Mouse (Mus musculus) E14TG2a.4 (cell line): ENCODE measurements around the gene Kcnj9.

Experiments
- H3K27me3 ChIP-seq: 2 replicates; pipeline ENCODE4 v1.6.1; 2014; ENCODE audit warnings: low read length, control low read depth; ENCODE audit not compliant: insufficient read depth
- H3K36me3 ChIP-seq: 2 replicates; pipeline ENCODE4 v1.6.1; 2014; ENCODE audit warnings: low read length, control low read depth; ENCODE audit not compliant: insufficient read depth
- H3K4me1 ChIP-seq: replicated peaks from 2 replicates; pipeline ENCODE4 v1.6.1; 2014; ENCODE audit warnings: low read depth, low read length, control low read depth
- H3K4me3 ChIP-seq: replicated peaks from 2 replicates; pipeline ENCODE4 v1.5.1; 2014; ENCODE audit warnings: mild to moderate bottlenecking, low read length
- H3K9me3 ChIP-seq: 2 replicates; pipeline ENCODE4 v1.6.1; 2014; ENCODE audit warnings: low read length, control low read depth
- CTCF ChIP-seq: conservative IDR thresholded peaks from 2 replicates; pipeline ENCODE4 v1.5.1; 2014; ENCODE audit warnings: low read length
- NANOG ChIP-seq: IDR thresholded peaks from 2 replicates; pipeline ENCODE4 v1.6.1; 2014; ENCODE audit warnings: borderline replicate concordance, low read length, mixed read lengths
- POU5F1 ChIP-seq: IDR thresholded peaks from 2 replicates; pipeline ENCODE4 v1.6.1; 2014; ENCODE audit warnings: low read length, borderline replicate concordance

Gene Kcnj9

GRCm38 (mm10) chr1:172297611-172298537, 31.2 kb downstream of the Kcnj9 start, which contains the start of gene Atp1a2:
Gene Atp1a2 (minus strand): TSS chr1:172298064.
- Histone ChIP-seq H3K36me3 (no peaks in the 10 kb centered on the region), H3K4me1 (peaks cover 68% of the 10 kb centered on the region), H3K4me3 (peak within 1 kb of the TSS; percentile 39; the same call in 1 of the 2 replicates), H3K27me3 (peaks cover 25% of the 10 kb centered on the region), H3K9me3 (no peaks in the 10 kb centered on the region)
- TF ChIP-seq CTCF = no peak
- TF ChIP-seq POU5F1 = no peak
- no peak for TF ChIP-seq NANOG

DNA sequence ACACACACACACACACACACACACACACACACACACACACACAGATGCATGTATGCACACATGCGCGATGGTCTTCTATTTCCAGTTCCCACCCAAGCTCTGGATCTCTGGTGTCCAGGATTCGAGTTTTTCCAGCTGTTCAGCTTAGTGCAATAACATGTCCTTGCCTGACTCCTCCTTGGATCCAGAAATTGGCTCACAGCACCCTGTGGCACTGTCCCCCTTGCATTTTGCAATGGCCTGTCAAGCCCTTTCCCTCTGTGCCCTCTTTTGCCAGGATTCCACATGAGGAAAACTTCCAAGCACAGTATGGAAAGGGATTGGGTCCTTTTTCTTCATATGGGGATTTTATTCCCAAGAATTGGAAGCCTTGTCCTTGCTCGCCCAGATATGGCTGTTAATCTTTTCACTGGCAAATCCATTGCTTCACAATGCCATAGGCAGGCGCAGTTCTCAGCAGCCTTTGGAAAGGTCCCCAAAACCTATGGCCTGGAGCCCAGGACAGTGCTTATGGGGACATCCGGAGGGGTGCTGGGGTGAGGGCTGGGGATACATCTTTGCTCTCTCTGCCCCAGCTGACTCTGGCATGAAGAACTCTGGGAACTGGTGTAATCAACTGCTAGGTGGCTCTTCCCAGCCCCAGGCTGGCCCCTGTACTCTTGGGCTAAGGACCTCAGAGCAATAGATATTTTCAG, 32.2 kb downstream of the Kcnj9 start:
- no peak for TF ChIP-seq NANOG
- no peak for TF ChIP-seq POU5F1
- no peak for TF ChIP-seq CTCF
- no peaks in the 10 kb centered on the region for H3K36me3 ChIP-seq
- peaks cover 25% of the 10 kb centered on the region for H3K27me3 ChIP-seq
- peaks cover 59% of the 10 kb centered on the region for H3K4me1 ChIP-seq
- no peak overlapping the region for H3K4me3 ChIP-seq
- H3K9me3 ChIP-seq = no peaks in the 10 kb centered on the region

DNA sequence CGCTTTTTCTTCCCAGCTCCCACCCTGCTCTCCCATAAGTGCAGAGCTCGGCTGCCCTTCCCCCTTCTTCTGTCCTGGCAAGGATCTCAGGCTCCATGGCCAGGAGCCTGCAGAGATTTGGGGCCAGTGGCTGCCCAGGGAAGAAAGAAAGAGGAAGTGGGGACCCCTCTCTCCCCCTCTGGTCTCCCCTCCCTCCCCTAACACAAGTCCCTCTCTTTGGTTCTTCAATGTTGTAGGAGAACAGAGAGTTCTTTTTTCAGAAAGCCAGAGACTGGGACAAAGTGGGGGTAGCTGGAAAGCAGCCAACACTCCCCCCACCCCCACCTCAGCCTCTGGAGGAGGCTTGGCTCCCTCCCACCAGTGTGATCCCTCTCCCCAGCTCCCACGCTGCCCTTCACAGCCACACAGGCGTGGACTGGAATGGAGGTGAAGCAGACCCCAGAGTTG, 33.3 kb downstream of the Kcnj9 start:
- Histone ChIP-seq H3K4me1 (peaks cover 50% of the 10 kb centered on the region), H3K9me3 (no peaks in the 10 kb centered on the region), H3K27me3 (peaks cover 25% of the 10 kb centered on the region), H3K36me3 (no peaks in the 10 kb centered on the region), H3K4me3 (no peak overlapping the region)
- TF ChIP-seq POU5F1 (no peak), NANOG (no peak), CTCF (no peak)

GRCm38 (mm10) chr1:172293449-172293848, 35.7 kb downstream of the Kcnj9 start:
- TF ChIP-seq NANOG (no peak), POU5F1 (no peak), CTCF (no peak)

DNA sequence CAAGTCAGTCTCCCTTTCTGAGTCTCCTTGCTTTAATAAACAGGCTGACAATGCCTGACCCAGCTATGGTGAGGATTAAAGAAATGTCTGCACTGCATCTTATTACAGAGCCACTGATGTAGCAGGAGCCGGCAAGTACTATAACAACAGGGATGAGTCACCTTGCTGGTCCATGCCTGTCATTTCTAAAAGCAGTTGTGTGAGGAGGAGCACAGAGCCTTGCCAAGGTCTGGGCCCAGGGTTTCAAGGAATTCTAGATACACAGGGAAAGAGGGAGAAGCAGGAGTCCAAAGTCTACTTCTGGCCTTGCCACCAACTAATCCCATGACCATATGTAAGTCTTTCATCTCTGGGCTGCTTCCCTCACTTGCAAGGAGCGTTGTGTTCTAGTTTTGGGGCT, 36.2 kb downstream of the Kcnj9 start:
- Histone ChIP-seq H3K4me3 (no peak overlapping the region), H3K27me3 (peaks cover 21% of the 10 kb centered on the region), H3K9me3 (no peaks in the 10 kb centered on the region), H3K36me3 (no peaks in the 10 kb centered on the region), H3K4me1 (peaks cover 32% of the 10 kb centered on the region)
- TF ChIP-seq POU5F1 (no peak), NANOG (no peak), CTCF (no peak)

More at GRCm38 (mm10) chr1:172293449-172293848, 35.7 kb downstream of the Kcnj9 start:
- Histone ChIP-seq H3K9me3 (no peaks in the 10 kb centered on the region), H3K4me1 (peaks cover 37% of the 10 kb centered on the region), H3K4me3 (no peak overlapping the region), H3K36me3 (no peaks in the 10 kb centered on the region), H3K27me3 (peaks cover 21% of the 10 kb centered on the region)

DNA sequence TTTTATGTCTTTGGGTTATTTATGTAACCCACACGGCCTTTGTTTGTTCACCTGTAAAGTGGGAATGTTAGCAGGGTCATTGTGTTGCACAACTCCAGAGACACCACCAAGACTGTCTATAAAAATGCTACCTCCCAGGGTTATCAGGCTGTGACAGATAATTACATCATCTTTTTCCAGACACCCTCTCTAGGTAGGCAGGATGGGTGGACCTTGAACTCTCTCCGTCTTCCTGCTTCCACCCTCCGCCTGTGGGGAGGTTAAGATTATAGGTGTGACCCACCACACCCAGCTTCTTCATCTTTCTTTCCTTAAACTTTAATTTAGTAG, 39.5 kb downstream of the Kcnj9 start:
- TF ChIP-seq POU5F1 (no peak), NANOG (no peak), CTCF (no peak)
- Histone ChIP-seq H3K4me1 (peaks cover 19% of the 10 kb centered on the region), H3K9me3 (no peaks in the 10 kb centered on the region), H3K36me3 (no peaks in the 10 kb centered on the region), H3K27me3 (peaks cover 28% of the 10 kb centered on the region), H3K4me3 (no peak overlapping the region)

GRCm38 (mm10) chr1:172288900-172289616, 40.1 kb downstream of the Kcnj9 start:
- Histone ChIP-seq H3K36me3 (no peaks in the 10 kb centered on the region), H3K4me1 (peaks cover 19% of the 10 kb centered on the region), H3K27me3 (peaks cover 32% of the 10 kb centered on the region), H3K4me3 (no peak overlapping the region), H3K9me3 (no peaks in the 10 kb centered on the region)
- no peak for TF ChIP-seq CTCF

DNA sequence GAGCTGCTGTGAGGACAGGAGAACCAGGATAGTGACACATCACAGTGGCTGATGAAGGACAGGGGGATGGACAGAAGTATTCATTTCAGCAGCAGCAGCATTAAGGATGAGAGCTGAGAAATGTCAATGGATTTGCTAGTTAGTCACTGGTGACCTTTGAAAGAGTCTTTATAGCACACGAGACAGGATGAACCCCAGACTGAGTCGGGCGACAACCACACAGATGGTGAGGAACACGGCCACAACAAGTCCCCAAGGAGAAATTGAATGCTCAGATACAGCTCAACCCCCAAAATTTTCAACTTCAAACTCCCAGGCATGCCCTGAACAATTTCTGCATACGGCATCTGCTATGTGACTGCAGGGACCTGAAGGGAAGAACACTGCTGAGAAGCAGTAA, 42.4 kb downstream of the Kcnj9 start:
- Histone ChIP-seq H3K4me1 (peaks cover 24% of the 10 kb centered on the region), H3K4me3 (no peak overlapping the region), H3K9me3 (no peaks in the 10 kb centered on the region), H3K36me3 (no peaks in the 10 kb centered on the region), H3K27me3 (peaks cover 29% of the 10 kb centered on the region)
- TF ChIP-seq POU5F1 (no peak), CTCF (no peak), NANOG (no peak)
